Mouse (Mus musculus): Measurements from ENCODE around the gene Saal1. TPM values are rescaled to one million over a fixed set of nuclear protein-coding genes. Genes with fewer than 3 reads are reported as not detected.

The Saal1 gene
- total RNA-seq, 2 experiments from 2014 or later, result 7.9 to 9.4 TPM

GRCm38 (mm10) chr7:46638889-46639691, 71.4 kb downstream of the Saal1 start:
- DNase-seq (ENCODE audit: low spot score in 2 of 2), result peak in 1 of 2 experiments; percentile 50
- intact Hi-C loops (cut with DNase I), result loop anchor here (5.0 kb wide), 1 partner anchor 73 kb away; the partner anchor contains the start of gene Saal1

Other genes with a start within 250 kb of the Saal1 start
- 10 to 100 TPM; 56.4 to 67.6 TPM for gene Sergef, start 70.9 kb downstream of the Saal1 start, total RNA-seq (2021)
- under 1 TPM in 1 of 2 experiments, not detected in 1; 0.42 TPM for gene Tph1, start 38.1 kb downstream of the Saal1 start, total RNA-seq (2021)
- not detected for gene Saa3, start 5.0 kb upstream of the Saal1 start, total RNA-seq (2021)
- not detected for gene Saa4, start 21.9 kb upstream of the Saal1 start, total RNA-seq (2021)
- not detected for gene Saa1, start 32.3 kb upstream of the Saal1 start, total RNA-seq (2021)
- not detected for gene Saa2, start 41.1 kb upstream of the Saal1 start, total RNA-seq (2021)
- gene Hps5, start 85.4 kb upstream of the Saal1 start, total RNA-seq (2021), result 10 to 100 TPM; 13.8 to 16.6 TPM
- gene Gtf2h1, start 85.4 kb upstream of the Saal1 start, total RNA-seq (2021), result 10 to 100 TPM; 36.9 to 40.3 TPM
- gene Ldha, start 130.8 kb upstream of the Saal1 start, total RNA-seq (2021), result 100 to 1,000 TPM; 352 to 416 TPM
- gene Ldhc, start 150.5 kb upstream of the Saal1 start, total RNA-seq (2021), result not detected
- 10 to 100 TPM; 73.4 to 76.1 TPM for gene Tsg101, start 209.3 kb upstream of the Saal1 start, total RNA-seq (2021)
- 10 to 100 TPM; 11.9 to 12.1 TPM for gene Uevld, start 247.8 kb upstream of the Saal1 start, total RNA-seq (2021)